Mouse (Mus musculus): ENCODE data around the gene Spesp1. TPM values are rescaled to one million over a fixed set of nuclear protein-coding genes. Genes with fewer than 3 reads are reported as not detected.

Spesp1 gene
- polyA plus RNA-seq, 1 experiment from 2014 or later = not detected

- 52% methylated on average over 9 of the region's 9 CpGs for WGBS
- no peak overlapping the region for H3K9ac ChIP-seq (ENCODE audit: low read length)
- no peak overlapping the region for H3K27ac ChIP-seq (ENCODE audit: low read length)
- H3K4me1 ChIP-seq (replicated peaks; ENCODE audit: control insufficient read depth, insufficient read depth, low read length) = peaks cover 3% of the 10 kb centered on the region; the same call in 1 of the 2 replicates
- no peaks in the 10 kb centered on the region for H3K27me3 ChIP-seq (ENCODE audit: control insufficient read depth, insufficient read depth, low read depth, low read length)
- H3K9me3 ChIP-seq (ENCODE audit: control insufficient read depth, low read length) = peaks cover 4% of the 10 kb centered on the region; the same call in 1 of the 2 replicates
- ATAC-seq (ENCODE audit: low read depth) = peak; percentile 26; the same call in 1 of the 2 replicates
- H3K4me3 ChIP-seq (ENCODE audit: low read length) = no peak overlapping the region
- no peak overlapping the region for H3K4me2 ChIP-seq (ENCODE audit: low read depth, low read length)
- no peaks in the 10 kb centered on the region for H3K36me3 ChIP-seq (ENCODE audit: control insufficient read depth, insufficient read depth, low read length)
These were observed 26.0 kb downstream of the Spesp1 start for GRCm38 (mm10) chr9:62255896-62256576.

- Histone ChIP-seq H3K4me2 (ENCODE audit: low read depth, low read length) (no peak overlapping the region), H3K27ac (ENCODE audit: low read length) (no peak overlapping the region), H3K36me3 (ENCODE audit: control insufficient read depth, insufficient read depth, low read length) (no peaks in the 10 kb centered on the region), H3K9ac (ENCODE audit: low read length) (no peak overlapping the region), H3K9me3 (ENCODE audit: control insufficient read depth, low read length) (no peaks in the 10 kb centered on the region), H3K27me3 (ENCODE audit: control insufficient read depth, insufficient read depth, low read depth, low read length) (no peaks in the 10 kb centered on the region), H3K4me1 (replicated peaks; ENCODE audit: control insufficient read depth, insufficient read depth, low read length) (peaks cover 3% of the 10 kb centered on the region; the same call in 1 of the 2 replicates), H3K4me3 (ENCODE audit: low read length) (no peak overlapping the region)
- WGBS = 13% methylated on average over 3 of the region's 3 CpGs
- ATAC-seq (ENCODE audit: low read depth) = no peak
These were observed 28.1 kb downstream of the Spesp1 start for GRCm38 (mm10) chr9:62253736-62254443.

- no peak overlapping the region for H3K4me2 ChIP-seq (ENCODE audit: low read depth, low read length)
- no peaks in the 10 kb centered on the region for H3K27me3 ChIP-seq (ENCODE audit: control insufficient read depth, insufficient read depth, low read depth, low read length)
- no peak overlapping the region for H3K27ac ChIP-seq (ENCODE audit: low read length)
- 82% methylated on average over 4 of the region's 4 CpGs for WGBS
- no peak for ATAC-seq (ENCODE audit: low read depth)
- H3K4me1 ChIP-seq (replicated peaks; ENCODE audit: control insufficient read depth, insufficient read depth, low read length) = peaks cover 5% of the 10 kb centered on the region; the same call in 1 of the 2 replicates
- H3K9ac ChIP-seq (ENCODE audit: low read length) = no peak overlapping the region
- H3K36me3 ChIP-seq (ENCODE audit: control insufficient read depth, insufficient read depth, low read length) = no peaks in the 10 kb centered on the region
- H3K9me3 ChIP-seq (ENCODE audit: control insufficient read depth, low read length) = no peaks in the 10 kb centered on the region
- no peak overlapping the region for H3K4me3 ChIP-seq (ENCODE audit: low read length)
These were observed 31.7 kb downstream of the Spesp1 start for GRCm38 (mm10) chr9:62250296-62250695.

- Histone ChIP-seq H3K36me3 (ENCODE audit: control insufficient read depth, insufficient read depth, low read length) (no peaks in the 10 kb centered on the region), H3K4me3 (ENCODE audit: low read length) (no peak overlapping the region), H3K4me2 (ENCODE audit: low read depth, low read length) (peak overlapping the region; percentile 29; the same call in 1 of the 2 replicates), H3K9ac (ENCODE audit: low read length) (no peak overlapping the region), H3K27me3 (ENCODE audit: control insufficient read depth, insufficient read depth, low read depth, low read length) (no peaks in the 10 kb centered on the region), H3K4me1 (replicated peaks; ENCODE audit: control insufficient read depth, insufficient read depth, low read length) (peaks cover 9% of the 10 kb centered on the region; the same call in 1 of the 2 replicates), H3K9me3 (ENCODE audit: control insufficient read depth, low read length) (no peaks in the 10 kb centered on the region), H3K27ac (ENCODE audit: low read length) (no peak overlapping the region)
- ATAC-seq (ENCODE audit: low read depth) = peak; percentile 65
- WGBS = 25% methylated on average over 4 of the region's 4 CpGs
These were observed 35.5 kb downstream of the Spesp1 start for GRCm38 (mm10) chr9:62246380-62246942.

- 29% methylated on average over 17 of the region's 17 CpGs for WGBS
These were observed 36.2 kb downstream of the Spesp1 start for GRCm38 (mm10) chr9:62245612-62246379.

GRCm38 (mm10) chr9:62244612-62245010 lies 37.4 kb downstream of the Spesp1 start:
- 33% methylated on average over 3 of the region's 3 CpGs for WGBS

More at GRCm38 (mm10) chr9:62245612-62246379, 36.2 kb downstream of the Spesp1 start:
- Histone ChIP-seq H3K27ac (ENCODE audit: low read length) (0 out of 2 replicates have a peak overlapping the region, but pooled peaks have one; percentile 36), H3K27me3 (ENCODE audit: control insufficient read depth, insufficient read depth, low read depth, low read length) (no peaks in the 10 kb centered on the region), H3K9ac (ENCODE audit: low read length) (no peak overlapping the region), H3K36me3 (ENCODE audit: control insufficient read depth, insufficient read depth, low read length) (no peaks in the 10 kb centered on the region), H3K4me2 (ENCODE audit: low read depth, low read length) (peak overlapping the region; percentile 29; the same call in 1 of the 2 replicates), H3K9me3 (ENCODE audit: control insufficient read depth, low read length) (no peaks in the 10 kb centered on the region), H3K4me1 (replicated peaks; ENCODE audit: control insufficient read depth, insufficient read depth, low read length) (peaks cover 9% of the 10 kb centered on the region; the same call in 1 of the 2 replicates), H3K4me3 (ENCODE audit: low read length) (no peak overlapping the region)
- ATAC-seq (ENCODE audit: low read depth) = no peak

GRCm38 (mm10) chr9:62243991-62244611 lies 37.9 kb downstream of the Spesp1 start:
- 21% methylated on average over 19 of the region's 19 CpGs for WGBS
- ATAC-seq (ENCODE audit: low read depth) = peak; percentile 47; the same call in 1 of the 2 replicates
- H3K9me3 ChIP-seq (ENCODE audit: control insufficient read depth, low read length) = no peaks in the 10 kb centered on the region
- H3K4me2 ChIP-seq (ENCODE audit: low read depth, low read length) = peak overlapping the region; percentile 38
- H3K27ac ChIP-seq (ENCODE audit: low read length) = no peak overlapping the region
- H3K9ac ChIP-seq (ENCODE audit: low read length) = peak overlapping the region; percentile 48; the same call in 1 of the 2 replicates
- H3K4me1 ChIP-seq (replicated peaks; ENCODE audit: control insufficient read depth, insufficient read depth, low read length) = peaks cover 9% of the 10 kb centered on the region; the same call in 1 of the 2 replicates
- no peaks in the 10 kb centered on the region for H3K36me3 ChIP-seq (ENCODE audit: control insufficient read depth, insufficient read depth, low read length)
- peak overlapping the region; percentile 23; the same call in 1 of the 2 replicates for H3K4me3 ChIP-seq (ENCODE audit: low read length)
- no peaks in the 10 kb centered on the region for H3K27me3 ChIP-seq (ENCODE audit: control insufficient read depth, insufficient read depth, low read depth, low read length)

More at GRCm38 (mm10) chr9:62244612-62245010, 37.4 kb downstream of the Spesp1 start:
- ATAC-seq (ENCODE audit: low read depth) = no peak
- no peaks in the 10 kb centered on the region for H3K27me3 ChIP-seq (ENCODE audit: control insufficient read depth, insufficient read depth, low read depth, low read length)
- peak overlapping the region; percentile 38 for H3K4me2 ChIP-seq (ENCODE audit: low read depth, low read length)
- H3K9ac ChIP-seq (ENCODE audit: low read length) = no peak overlapping the region
- H3K36me3 ChIP-seq (ENCODE audit: control insufficient read depth, insufficient read depth, low read length) = no peaks in the 10 kb centered on the region
- H3K9me3 ChIP-seq (ENCODE audit: control insufficient read depth, low read length) = no peaks in the 10 kb centered on the region
- H3K4me3 ChIP-seq (ENCODE audit: low read length) = no peak overlapping the region; the same call in 1 of the 2 replicates
- H3K27ac ChIP-seq (ENCODE audit: low read length) = no peak overlapping the region
- H3K4me1 ChIP-seq (replicated peaks; ENCODE audit: control insufficient read depth, insufficient read depth, low read length) = peaks cover 9% of the 10 kb centered on the region; the same call in 1 of the 2 replicates

- no peaks in the 10 kb centered on the region for H3K9me3 ChIP-seq (ENCODE audit: control insufficient read depth, low read length)
- no peak overlapping the region for H3K9ac ChIP-seq (ENCODE audit: low read length)
- H3K4me1 ChIP-seq (replicated peaks; ENCODE audit: control insufficient read depth, insufficient read depth, low read length) = peaks cover 4% of the 10 kb centered on the region; the same call in 1 of the 2 replicates
- no peaks in the 10 kb centered on the region for H3K27me3 ChIP-seq (ENCODE audit: control insufficient read depth, insufficient read depth, low read depth, low read length)
- WGBS = 42% methylated on average over 10 of the region's 10 CpGs
- H3K27ac ChIP-seq (ENCODE audit: low read length) = no peak overlapping the region
- no peak overlapping the region for H3K4me3 ChIP-seq (ENCODE audit: low read length)
- no peak for ATAC-seq (ENCODE audit: low read depth)
- no peaks in the 10 kb centered on the region for H3K36me3 ChIP-seq (ENCODE audit: control insufficient read depth, insufficient read depth, low read length)
- H3K4me2 ChIP-seq (ENCODE audit: low read depth, low read length) = no peak overlapping the region
These were observed 42.0 kb downstream of the Spesp1 start for GRCm38 (mm10) chr9:62240036-62240435.
